Mouse (Mus musculus) liver, embryonic 16.5 days (tissue): ENCODE measurements around the gene Tmem221. TPM values are rescaled to one million over a fixed set of nuclear protein-coding genes. Genes with fewer than 3 reads are reported as not detected.

Experiments used
- ATAC-seq: fragments of 200-750 bp; cut with Nextera tagmentation; 2 replicates; pipeline ENCODE4 v1.8.0; 2017; ENCODE audit warnings: low read depth, mild to moderate bottlenecking, moderate number of reproducible peaks, moderate library complexity
- H3K27ac ChIP-seq: fragments of 300-500 bp; sonication (generic); 2 replicates; pipeline ENCODE4 v1.5.1; 2014; ENCODE audit warnings: mild to moderate bottlenecking, low read length
- H3K27me3 ChIP-seq: fragments of 300-500 bp; sonication (generic); 2 replicates; pipeline ENCODE4 v1.6.1; 2014; ENCODE audit warnings: low read depth, low read length, mixed read lengths; ENCODE audit not compliant: control insufficient read depth, insufficient read depth
- H3K36me3 ChIP-seq: fragments of 300-500 bp; sonication (generic); 2 replicates; pipeline ENCODE4 v1.6.1; 2014; ENCODE audit warnings: mild to moderate bottlenecking; ENCODE audit not compliant: control insufficient read depth, insufficient read depth
- H3K4me1 ChIP-seq: fragments of 300-500 bp; sonication (generic); 2 replicates; pipeline ENCODE4 v1.6.1; 2014; ENCODE audit warnings: low read depth, low read length, mixed read lengths; ENCODE audit not compliant: control insufficient read depth
- H3K4me2 ChIP-seq: fragments of 300-500 bp; sonication (generic); 2 replicates; pipeline ENCODE4 v1.6.1; 2014; ENCODE audit warnings: low read depth, low read length, mixed read lengths
- H3K4me3 ChIP-seq: fragments of 300-500 bp; sonication (generic); 2 replicates; pipeline ENCODE4 v1.5.1; 2014; ENCODE audit warnings: low read depth, mild to moderate bottlenecking, low read length
- H3K9ac ChIP-seq: fragments of 300-500 bp; sonication (generic); 2 replicates; pipeline ENCODE4 v1.6.1; 2014; ENCODE audit warnings: low read depth, low read length
- H3K9me3 ChIP-seq: fragments of 300-500 bp; sonication (generic); replicated peaks from 2 replicates; pipeline ENCODE4 v1.6.1; 2016; ENCODE audit warnings: low read length; ENCODE audit not compliant: control insufficient read depth
- WGBS: fragments of 180-500 bp; shearing (Covaris S2); extraction: QIAGEN DNeasy Blood & Tissue Kit; methylation state at CpG from one replicate; pipeline ENCODE4 v1.1.7; 2014; ENCODE audit not compliant: insufficient replicate concordance; 5-methylcytosine and 5-hydroxymethylcytosine counted together
- polyA plus RNA-seq: library from polyadenylated mRNA; unstranded; fragments of >200 nt; fragmentation: Nextera tagmentation; extraction: Ambion mirVana; gene quantifications from 2 replicates; pipeline ENCODE4 v1.2.1, GENCODE M21; 2015

The Tmem221 gene
- 0.55 and 0.67 TPM in 2 replicates for polyA plus RNA-seq

GRCm38 (mm10) chr8:71558071-71558957, at the start of gene Tmem221:
Tmem221 (minus strand) TSS chr8:71558871.
- H3K36me3 ChIP-seq: no peaks in the 10 kb centered on the region
- peak within 1 kb of the TSS; percentile 53 for H3K4me3 ChIP-seq
- H3K27me3 ChIP-seq: peaks cover 40% of the 10 kb centered on the region
- peaks cover 24% of the 10 kb centered on the region for H3K4me1 ChIP-seq
- ATAC-seq: 0 out of 2 replicates have a peak, but pooled peaks have one; percentile 1
- no peaks in the 10 kb centered on the region for H3K9me3 ChIP-seq
- peak within 1 kb of the TSS; percentile 76 for H3K4me2 ChIP-seq
- 4% methylated on average over 70 of the region's 70 CpGs for WGBS
- no peak within 1 kb of the TSS for H3K27ac ChIP-seq
- H3K9ac ChIP-seq: peak within 1 kb of the TSS; percentile 50; the same call in 1 of the 2 replicates

- ATAC-seq: no peak
- H3K4me2 ChIP-seq: no peak overlapping the region
- peaks cover 8% of the 10 kb centered on the region for H3K4me1 ChIP-seq
- H3K9me3 ChIP-seq: no peaks in the 10 kb centered on the region
- H3K36me3 ChIP-seq: no peaks in the 10 kb centered on the region
- no peak overlapping the region for H3K4me3 ChIP-seq
- H3K27me3 ChIP-seq: peaks cover 23% of the 10 kb centered on the region
- H3K27ac ChIP-seq: no peak overlapping the region
- H3K9ac ChIP-seq: no peak overlapping the region
- 51% methylated on average over 7 of the region's 7 CpGs for WGBS
Observed at GRCm38 (mm10) chr8:71604021-71604420, 45.4 kb upstream of the Tmem221 start.

GRCm38 (mm10) chr8:71602666-71603334, 44.1 kb upstream of the Tmem221 start:
- H3K4me2 ChIP-seq: peak overlapping the region; percentile 35
- 9% methylated on average over 32 of the region's 32 CpGs for WGBS
- H3K27me3 ChIP-seq: peaks cover 23% of the 10 kb centered on the region
- H3K36me3 ChIP-seq: no peaks in the 10 kb centered on the region
- peak; percentile 81 for ATAC-seq
- peaks cover 8% of the 10 kb centered on the region for H3K4me1 ChIP-seq
- H3K27ac ChIP-seq: no peak overlapping the region
- no peak overlapping the region for H3K9ac ChIP-seq
- H3K9me3 ChIP-seq: no peaks in the 10 kb centered on the region
- peak overlapping the region; percentile 16; the same call in 1 of the 2 replicates for H3K4me3 ChIP-seq

- peak overlapping the region; percentile 35; the same call in 1 of the 2 replicates for H3K4me2 ChIP-seq
- ATAC-seq: peak; percentile 23; the same call in 1 of the 2 replicates
- H3K9me3 ChIP-seq: no peaks in the 10 kb centered on the region
- 4% methylated on average over 65 of the region's 65 CpGs for WGBS
- peaks cover 23% of the 10 kb centered on the region for H3K27me3 ChIP-seq
- no peak overlapping the region for H3K9ac ChIP-seq
- peak overlapping the region; percentile 16; the same call in 1 of the 2 replicates for H3K4me3 ChIP-seq
- no peak overlapping the region for H3K27ac ChIP-seq
- H3K36me3 ChIP-seq: no peaks in the 10 kb centered on the region
- peaks cover 8% of the 10 kb centered on the region for H3K4me1 ChIP-seq
Observed at GRCm38 (mm10) chr8:71601939-71602665, 43.4 kb upstream of the Tmem221 start.

- ATAC-seq: no peak
- Histone ChIP-seq H3K4me2 (no peak overlapping the region), H3K27ac (no peak overlapping the region), H3K9me3 (no peaks in the 10 kb centered on the region), H3K4me3 (no peak overlapping the region), H3K27me3 (peaks cover 23% of the 10 kb centered on the region), H3K36me3 (no peaks in the 10 kb centered on the region), H3K9ac (no peak overlapping the region), H3K4me1 (peaks cover 10% of the 10 kb centered on the region)
- WGBS: 75% methylated on average over 5 of the region's 5 CpGs
Observed at GRCm38 (mm10) chr8:71598841-71599240, 40.2 kb upstream of the Tmem221 start.

GRCm38 (mm10) chr8:71598375-71598774, 39.7 kb upstream of the Tmem221 start:
- H3K9ac ChIP-seq: no peak overlapping the region
- no peak overlapping the region for H3K27ac ChIP-seq
- ATAC-seq: no peak
- H3K4me1 ChIP-seq: peaks cover 15% of the 10 kb centered on the region
- H3K4me2 ChIP-seq: no peak overlapping the region
- H3K36me3 ChIP-seq: no peaks in the 10 kb centered on the region
- H3K4me3 ChIP-seq: no peak overlapping the region
- H3K27me3 ChIP-seq: peaks cover 23% of the 10 kb centered on the region
- no peaks in the 10 kb centered on the region for H3K9me3 ChIP-seq

GRCm38 (mm10) chr8:71597451-71597850, 38.8 kb upstream of the Tmem221 start, which contains the start of gene Fam129c:
Fam129c (plus strand) TSS chr8:71597648.
- Histone ChIP-seq H3K4me3 (no peak within 1 kb of the TSS), H3K4me1 (peaks cover 17% of the 10 kb centered on the region)

GRCm38 (mm10) chr8:71596798-71597197, 38.1 kb upstream of the Tmem221 start:
- 49% methylated on average over 4 of the region's 4 CpGs for WGBS
- peaks cover 7% of the 10 kb centered on the region for H3K27me3 ChIP-seq
- no peaks in the 10 kb centered on the region for H3K9me3 ChIP-seq
- H3K4me3 ChIP-seq: no peak overlapping the region
- no peak overlapping the region for H3K4me2 ChIP-seq
- peaks cover 15% of the 10 kb centered on the region for H3K4me1 ChIP-seq
- no peaks in the 10 kb centered on the region for H3K36me3 ChIP-seq
- H3K27ac ChIP-seq: no peak overlapping the region
- no peak overlapping the region for H3K9ac ChIP-seq
- ATAC-seq: no peak

More at GRCm38 (mm10) chr8:71597451-71597850, 38.8 kb upstream of the Tmem221 start, which contains the start of gene Fam129c:
- Histone ChIP-seq H3K4me2 (no peak within 1 kb of the TSS), H3K27ac (no peak within 1 kb of the TSS), H3K27me3 (peaks cover 13% of the 10 kb centered on the region), H3K36me3 (no peaks in the 10 kb centered on the region), H3K9ac (no peak within 1 kb of the TSS), H3K9me3 (no peaks in the 10 kb centered on the region)
- ATAC-seq: 0 out of 2 replicates have a peak, but pooled peaks have one; percentile 12
- WGBS: 70% methylated on average over 3 of the region's 3 CpGs
